Mouse (Mus musculus) heart, postnatal 0 days (tissue): Measurements from ENCODE around the gene Eif2b5. TPM values are rescaled to one million over a fixed set of nuclear protein-coding genes. Genes with fewer than 3 reads are reported as not detected.
"Not testable (repeated sequence)": the region's sequence is repeated elsewhere in the genome, so short reads cannot be mapped to it uniquely, and the experiment has no call there.

ENCODE experiments used
- ATAC-seq: fragments of 200-750 bp; cut with Nextera tagmentation; 2 replicates; pipeline ENCODE4 v1.8.0; 2017; ENCODE audit warnings: low read depth, moderate number of reproducible peaks, moderate library complexity; ENCODE audit not compliant: insufficient read depth
- DNase-seq: peaks from one replicate; pipeline ENCODE4 v3.0.0-alpha.2; 2016; ENCODE audit warnings: low spot score
- H3K27ac ChIP-seq: fragments of 300-500 bp; sonication (generic); 2 replicates; pipeline ENCODE4 v1.5.1; 2014; ENCODE audit warnings: low read depth, mild to moderate bottlenecking
- H3K27me3 ChIP-seq: fragments of 300-500 bp; sonication (generic); 2 replicates; pipeline ENCODE4 v1.6.1; 2014; ENCODE audit warnings: low read length, mixed read lengths; ENCODE audit not compliant: control insufficient read depth, insufficient read depth
- H3K36me3 ChIP-seq: fragments of 300-500 bp; sonication (generic); replicated peaks from 2 replicates; pipeline ENCODE4 v1.6.1; 2014; ENCODE audit warnings: low read length, mixed read lengths; ENCODE audit not compliant: control insufficient read depth, insufficient read depth
- H3K4me1 ChIP-seq: fragments of 300-500 bp; sonication (generic); 2 replicates; pipeline ENCODE4 v1.6.1; 2014; ENCODE audit warnings: antibody characterized with exemption; ENCODE audit not compliant: control insufficient read depth, insufficient read depth
- H3K4me2 ChIP-seq: fragments of 300-500 bp; sonication (generic); 2 replicates; pipeline ENCODE4 v1.6.1; 2014; ENCODE audit warnings: low read depth, mild to moderate bottlenecking, low read length, moderate library complexity
- H3K4me3 ChIP-seq: fragments of 300-500 bp; sonication (generic); 2 replicates; pipeline ENCODE4 v1.5.1; 2014; ENCODE audit warnings: low read depth, low read length
- H3K9ac ChIP-seq: fragments of 300-500 bp; sonication (generic); replicated peaks from 2 replicates; pipeline ENCODE4 v1.6.1; 2014; ENCODE audit warnings: low read depth, low read length, mixed read lengths
- H3K9me3 ChIP-seq: fragments of 300-500 bp; sonication (generic); replicated peaks from 2 replicates; pipeline ENCODE4 v1.6.1; 2016; ENCODE audit warnings: low read length; ENCODE audit not compliant: control insufficient read depth
- CTCF ChIP-seq: IDR thresholded peaks from 2 replicates; pipeline ENCODE4 v1.5.1; 2016; ENCODE audit warnings: antibody characterized with exemption, control low read depth, low read depth
- EP300 ChIP-seq: IDR thresholded peaks from 2 replicates; pipeline ENCODE4 v1.6.1; 2016; ENCODE audit warnings: antibody characterized with exemption, low read depth
- WGBS: fragments of 180-500 bp; shearing (Covaris S2); extraction: QIAGEN DNeasy Blood & Tissue Kit; methylation state at CpG from one replicate; pipeline ENCODE4 v1.1.7; 2014; 5-methylcytosine and 5-hydroxymethylcytosine counted together
- polyA plus RNA-seq: library from polyadenylated mRNA; unstranded; fragments of >200 nt; fragmentation: Nextera tagmentation; extraction: Ambion mirVana; gene quantifications from 2 replicates; pipeline ENCODE4 v1.2.1, GENCODE M21; 2015
- total RNA-seq: library from RNA; depleted of rRNA; stranded (reverse); fragments of >200 nt; gene quantifications from 2 replicates; pipeline ENCODE4 v1.2.3, GENCODE M21; 2014; ENCODE audit warnings: low replicate concordance; rRNA removed

The Eif2b5 gene
- total RNA-seq (67.6 and 86.3 TPM in 2 replicates), polyA plus RNA-seq (60.0 and 60.2 TPM in 2 replicates)

- H3K4me1 ChIP-seq: no peaks in the 10 kb centered on the region
- under 1% methylated on average over 49 of the region's 49 CpGs for WGBS
- peak; percentile 94 for ATAC-seq
These were observed at the start of gene Eif2b5 for GRCm38 (mm10) chr16:20498677-20499475. Gene Eif2b5, plus strand, starts transcription at chr16:20498817.

GRCm38 (mm10) chr16:20451774-20452173, 46.8 kb upstream of the Eif2b5 start:
- Histone ChIP-seq H3K4me2 (no peak overlapping the region), H3K27me3 (no peaks in the 10 kb centered on the region), H3K9me3 (no peaks in the 10 kb centered on the region), H3K27ac (no peak overlapping the region), H3K36me3 (no peaks in the 10 kb centered on the region), H3K4me1 (no peaks in the 10 kb centered on the region), H3K9ac (no peak overlapping the region), H3K4me3 (no peak overlapping the region)
- ATAC-seq (no peak), DNase-seq (no peak)
- 71% methylated on average over 6 of the region's 6 CpGs for WGBS
- no peak for TF ChIP-seq EP300
- no peak for TF ChIP-seq CTCF

More at GRCm38 (mm10) chr16:20498677-20499475, at the start of gene Eif2b5:
- Histone ChIP-seq H3K9me3 (no peaks in the 10 kb centered on the region), H3K9ac (peak within 1 kb of the TSS; percentile 82), H3K36me3 (peaks cover 29% of the 10 kb centered on the region), H3K27ac (peak within 1 kb of the TSS; percentile 70), H3K27me3 (no peaks in the 10 kb centered on the region), H3K4me3 (peak within 1 kb of the TSS; percentile 80), H3K4me2 (peak within 1 kb of the TSS; percentile 82)
- TF ChIP-seq CTCF (no peak), EP300 (no peak)
- DNase-seq: peak; percentile 98

- 93% methylated on average over 6 of the region's 6 CpGs for WGBS
- Histone ChIP-seq H3K4me1 (no peaks in the 10 kb centered on the region), H3K4me2 (no peak overlapping the region), H3K36me3 (no peaks in the 10 kb centered on the region), H3K4me3 (no peak overlapping the region), H3K9ac (no peak overlapping the region), H3K27me3 (no peaks in the 10 kb centered on the region), H3K9me3 (no peaks in the 10 kb centered on the region), H3K27ac (no peak overlapping the region)
- no peak for TF ChIP-seq EP300
- no peak for TF ChIP-seq CTCF
- DNase-seq (no peak), ATAC-seq (no peak)
These were observed 44.4 kb upstream of the Eif2b5 start for GRCm38 (mm10) chr16:20454155-20454654.

- WGBS: 39% methylated on average over 1 of the region's 1 CpGs
- H3K9ac ChIP-seq: no peak overlapping the region
- no peak overlapping the region for H3K4me3 ChIP-seq
- no peak for TF ChIP-seq CTCF
- TF ChIP-seq EP300: no peak
- no peak for DNase-seq
- no peaks in the 10 kb centered on the region for H3K36me3 ChIP-seq
- H3K4me1 ChIP-seq: no peaks in the 10 kb centered on the region
- no peaks in the 10 kb centered on the region for H3K9me3 ChIP-seq
- no peak overlapping the region for H3K27ac ChIP-seq
- no peak overlapping the region for H3K4me2 ChIP-seq
- no peak for ATAC-seq
- no peaks in the 10 kb centered on the region for H3K27me3 ChIP-seq
These were observed 42.5 kb upstream of the Eif2b5 start for GRCm38 (mm10) chr16:20456106-20456505.

GRCm38 (mm10) chr16:20458736-20459135, 39.9 kb upstream of the Eif2b5 start:
- not testable (repeated sequence) for H3K27ac ChIP-seq, H3K27me3 ChIP-seq, H3K9ac ChIP-seq, ATAC-seq, H3K4me1 ChIP-seq, H3K4me2 ChIP-seq, H3K9me3 ChIP-seq, DNase-seq, H3K36me3 ChIP-seq, H3K4me3 ChIP-seq
- WGBS: 84% methylated on average over 5 of the region's 5 CpGs

GRCm38 (mm10) chr16:20464725-20465124, 33.9 kb upstream of the Eif2b5 start:
- H3K9me3 ChIP-seq: no peaks in the 10 kb centered on the region
- no peaks in the 10 kb centered on the region for H3K27me3 ChIP-seq
- TF ChIP-seq EP300: no peak
- TF ChIP-seq CTCF: no peak
- H3K4me3 ChIP-seq: no peak overlapping the region
- H3K9ac ChIP-seq: no peak overlapping the region
- DNase-seq: no peak
- no peak overlapping the region for H3K27ac ChIP-seq
- H3K4me1 ChIP-seq: no peaks in the 10 kb centered on the region
- no peak for ATAC-seq
- no peaks in the 10 kb centered on the region for H3K36me3 ChIP-seq
- H3K4me2 ChIP-seq: no peak overlapping the region
